16 mouse cellular contexts compared by ENCODE assay signal in the genomic region with DNA sequence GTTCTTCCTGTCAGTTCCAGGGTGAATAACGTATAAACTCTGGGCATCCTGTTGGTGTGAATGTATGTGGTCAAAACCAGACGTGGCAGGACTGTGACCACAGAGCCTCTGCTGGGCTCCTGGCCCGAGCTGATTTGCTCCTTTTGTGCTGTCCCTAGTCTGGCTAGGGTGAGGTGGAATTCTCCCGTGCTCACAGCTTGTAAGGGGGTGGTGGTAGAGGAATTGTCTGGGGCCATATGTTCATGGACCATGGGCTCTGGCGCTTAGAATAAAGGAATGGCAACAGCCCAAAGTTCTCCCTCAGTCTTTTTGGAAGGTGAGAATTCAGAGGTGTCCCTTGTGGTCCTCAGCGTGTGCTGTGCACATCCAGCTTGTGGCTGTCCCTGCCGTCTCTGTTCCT. TPM values are rescaled to one million over a fixed set of nuclear protein-coding genes. Genes with fewer than 3 reads are reported as not detected.
DNase-seq lines count a peak whose midpoint lies in the region; ATAC-seq and TF ChIP-seq lines count a peak whose summit lies in the region.
"Had no signal": no experiment of that assay in that cellular context is flagged by ENCODE, and none has a peak within 500 bp of the region (broad histone marks: within the 10 kb centered on the region; RNA-seq: fewer than 3 reads in every experiment).

No protein-coding gene starts in this region.

- no peaks in the 10 kb centered on the region for H3K27me3 ChIP-seq in cerebellum, adult 2 months (ENCODE audit: control insufficient read depth, insufficient read depth, low read length)
- H3K27me3 ChIP-seq: forebrain, embryonic 13.5 days; heart, embryonic 12.5 days; intestine, embryonic 15.5 days had no signal

- WGBS in cerebellum, adult 2 months, result 33% methylated on average over 7 of the region's 7 CpGs

- no peak for TF ChIP-seq POLR2A in cerebellum, adult 2 months (IDR thresholded peaks at IDR 0.05; ENCODE audit: borderline replicate concordance, insufficient read depth, low read length)

- H3K4me1 ChIP-seq in cerebellum, adult 2 months (ENCODE audit: control insufficient read depth, insufficient read depth, low read length), result peaks cover 18% of the 10 kb centered on the region; the same call in 1 of the 2 replicates
- H3K4me1 ChIP-seq: forebrain, embryonic 13.5 days had no signal

- no peak for TF ChIP-seq CTCF in cerebellum, adult 2 months (IDR thresholded peaks at IDR 0.05; ENCODE audit: borderline replicate concordance, insufficient read depth, low read depth, low read length)

- H3K27ac ChIP-seq in cerebellum, adult 2 months (ENCODE audit: insufficient read depth, low read length), result no peak overlapping the region
- H3K27ac ChIP-seq: embryonic facial prominence, embryonic 10.5 days; forebrain, embryonic 13.5 days; hindbrain, embryonic 10.5 days; hindbrain, embryonic 14.5 days; intestine, embryonic 15.5 days had no signal

- H3K4me3 ChIP-seq in cerebellum, adult 2 months (replicated peaks; ENCODE audit: insufficient read depth, low read depth, low read length), result no peak overlapping the region
- H3K4me3 ChIP-seq: embryonic facial prominence, embryonic 10.5 days; forebrain, embryonic 13.5 days; heart, embryonic 12.5 days; hindbrain, embryonic 10.5 days; intestine, embryonic 15.5 days had no signal

- ATAC-seq in frontal cortex, adult (ENCODE audit: low TSS enrichment), result peak; percentile 62
- peak; percentile 33; the same call in 1 of the 2 replicates for ATAC-seq in megakaryocyte, adult 5-6 weeks (ENCODE audit: poor library complexity, severe bottlenecking)
- ATAC-seq: forebrain, embryonic 13.5 days; intestine, embryonic 15.5 days had no signal

- peak; percentile 29 to 58 for DNase-seq in cerebellum, adult 2 months
- DNase-seq in cerebellum, postnatal 10 days, result no peak
- DNase-seq in frontal cortex, postnatal 10 days (ENCODE audit: low spot score in 2 of 2), result no peak
- no peak for DNase-seq in kidney, postnatal 25 days
- DNase-seq: adrenal gland, adult 2 months; adrenal gland, postnatal 25 days; gastrocnemius, postnatal 14 days; kidney, adult 2 months had no signal

RNA-seq across cellular contexts. Expression of gene Jade1, which starts 37.3 kb away (rescaled TPM):
- 30.1 and 31.8 TPM in 2 replicates for polyA plus RNA-seq in cerebellum, adult 2 months (2012; rRNA removed)
- total RNA-seq in megakaryocyte, adult 5-6 weeks (2015), result 23.4 and 26.5 TPM in 2 replicates
- total RNA-seq in megakaryocyte, adult 5-6 weeks (2017), result 17.7 and 20.4 TPM in 2 replicates

Comparison
In these comparisons a context has a peak if more than half of its experiments do, and no peak if none do; other contexts are left out.
1. DNase-seq: peak in cerebellum, adult 2 months (2 of 2); none in cerebellum, postnatal 10 days (0 of 2), frontal cortex, postnatal 10 days (0 of 2) and kidney, postnatal 25 days (0 of 2).